Mouse (Mus musculus) spleen, embryonic (tissue): Measurements from ENCODE around the gene Mmadhc.

ENCODE experiments used
- CTCF ChIA-PET: fragments of 350-600 bp; sonication (Branson Sonifier 250); formaldehyde crosslinking; loops from one replicate; lab custom pipeline; 2022; lab: Charles Lee

The Mmadhc gene

GRCm38 (mm10) chr2:50265215-50265785 is 31.3 kb downstream of the Mmadhc start:
- CTCF ChIA-PET, result no interaction called here

GRCm38 (mm10) chr2:50264059-50264458 is 32.5 kb downstream of the Mmadhc start:
- CTCF ChIA-PET, result no interaction called here

- CTCF ChIA-PET, result no interaction called here
Measured at GRCm38 (mm10) chr2:50254955-50255354, 41.6 kb downstream of the Mmadhc start.

GRCm38 (mm10) chr2:50248551-50248950 is 48.0 kb downstream of the Mmadhc start:
- CTCF ChIA-PET, result no interaction called here

- CTCF ChIA-PET, result no interaction called here
Measured at GRCm38 (mm10) chr2:50233491-50233890, 63.1 kb downstream of the Mmadhc start.
